Mouse (Mus musculus): ENCODE data around the gene Mettl7b. TPM values are rescaled to one million over a fixed set of nuclear protein-coding genes. Genes with fewer than 3 reads are reported as not detected.

Mettl7b gene
- polyA plus RNA-seq, 1 experiment, result 1.1 TPM

DNA sequence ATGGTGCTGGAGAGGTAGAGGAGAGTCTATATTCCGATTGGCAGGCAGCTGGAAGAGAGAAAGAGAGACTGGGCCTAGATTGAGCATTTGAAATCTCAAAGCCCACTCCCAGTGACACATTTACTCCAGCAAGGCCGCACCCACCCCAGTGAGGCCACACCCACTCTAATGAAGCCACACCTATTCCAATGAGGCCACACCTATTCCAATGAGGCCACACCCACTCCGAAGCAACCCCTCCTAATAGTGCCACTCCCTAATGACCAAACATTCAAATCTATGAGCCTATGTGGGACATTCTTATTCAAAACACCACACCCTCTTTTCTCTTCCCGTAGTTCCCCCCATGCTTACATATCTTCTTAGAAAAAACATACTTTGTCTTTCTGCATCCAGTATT, 13.3 kb downstream of the Mettl7b start:
- no peak for DNase-seq (ENCODE audit: low spot score)

DNA sequence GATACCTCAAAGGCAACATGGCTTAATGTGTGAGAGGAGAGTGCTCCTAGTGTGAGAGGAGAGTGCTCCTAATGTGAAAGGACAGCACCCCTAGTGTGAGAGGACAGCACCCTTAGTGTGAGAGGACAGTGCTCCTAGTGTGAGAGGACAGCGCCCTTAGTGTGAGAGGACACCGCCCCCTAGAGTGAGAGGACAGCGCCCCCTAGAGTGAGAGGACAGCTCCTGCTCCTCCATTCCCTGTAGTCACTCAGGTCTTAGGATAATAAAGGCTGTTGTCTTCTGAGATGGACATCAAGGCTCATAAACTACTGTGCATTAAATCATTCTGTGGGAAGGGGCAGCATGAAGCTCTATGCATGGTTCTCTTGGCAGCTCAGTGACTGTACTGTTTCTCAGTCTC, 15.1 kb downstream of the Mettl7b start:
- no peak for DNase-seq (ENCODE audit: low spot score)

DNA sequence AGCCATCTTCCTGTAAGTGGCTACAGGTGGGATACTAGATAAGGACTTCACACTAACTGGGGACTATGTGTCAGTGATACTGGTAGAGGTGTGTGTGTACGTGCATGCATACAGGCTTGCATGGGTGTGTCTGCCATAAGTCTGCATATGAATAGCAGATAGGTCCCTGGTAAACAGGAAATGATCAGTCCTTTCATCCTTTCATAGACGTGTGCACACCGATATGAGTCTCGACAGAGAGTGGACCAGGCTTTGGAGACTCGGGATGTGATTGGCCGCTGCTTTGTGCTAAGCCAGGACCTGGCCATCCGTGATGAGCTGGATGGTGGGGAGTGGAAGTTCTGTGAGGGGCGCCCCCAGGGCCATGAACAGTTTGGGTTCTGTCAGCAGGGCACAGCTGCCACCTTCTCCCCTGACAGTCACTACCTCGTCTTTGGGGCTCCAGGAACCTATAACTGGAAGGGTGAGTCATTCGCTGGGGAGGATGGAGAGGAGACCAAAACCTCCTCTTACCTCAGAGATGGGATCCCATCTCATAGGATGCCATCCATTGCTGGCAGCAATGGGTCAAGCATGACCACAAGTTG, 20.2 kb downstream of the Mettl7b start:
- no peak for DNase-seq (ENCODE audit: low spot score)

DNA sequence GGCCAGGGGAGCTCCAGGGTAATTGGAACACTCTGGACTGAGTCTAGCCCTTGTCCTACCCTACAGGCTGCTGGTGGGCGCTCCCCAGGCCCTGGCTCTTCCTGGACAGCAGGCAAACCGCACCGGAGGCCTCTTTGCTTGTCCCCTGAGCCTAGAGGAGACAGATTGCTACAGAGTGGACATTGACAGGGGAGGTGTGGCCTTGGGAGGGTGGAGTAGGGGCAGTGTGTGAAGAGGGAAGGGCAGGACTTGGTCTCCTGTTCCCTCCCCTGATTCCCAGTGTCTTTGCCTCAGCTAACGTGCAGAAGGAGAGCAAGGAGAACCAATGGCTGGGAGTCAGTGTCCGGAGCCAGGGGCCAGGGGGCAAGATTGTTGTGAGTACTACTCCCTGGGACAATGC, 21.8 kb downstream of the Mettl7b start:
- no peak for DNase-seq (ENCODE audit: low spot score)

DNA sequence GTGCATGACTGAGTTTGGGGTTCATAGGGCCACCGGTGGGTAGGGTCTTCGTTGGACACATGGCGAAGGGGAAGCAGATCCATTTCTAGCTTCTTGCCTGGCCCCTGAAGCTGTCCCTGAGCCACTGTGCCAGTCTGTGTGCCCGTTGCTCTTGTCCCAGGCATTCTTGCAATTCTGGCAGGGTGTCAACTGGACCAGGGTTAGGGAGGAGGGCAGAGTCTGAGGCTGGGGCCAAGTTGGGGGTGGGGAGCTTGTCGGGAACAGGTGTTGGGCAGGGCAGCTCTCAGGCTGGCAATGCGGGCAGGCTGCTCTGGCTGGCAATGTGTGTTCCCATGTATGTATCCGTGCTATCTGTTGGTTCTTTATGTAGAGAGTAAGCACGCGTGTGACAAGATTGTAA, 22.3 kb downstream of the Mettl7b start:
- DNase-seq (ENCODE audit: low spot score), result no peak

DNA sequence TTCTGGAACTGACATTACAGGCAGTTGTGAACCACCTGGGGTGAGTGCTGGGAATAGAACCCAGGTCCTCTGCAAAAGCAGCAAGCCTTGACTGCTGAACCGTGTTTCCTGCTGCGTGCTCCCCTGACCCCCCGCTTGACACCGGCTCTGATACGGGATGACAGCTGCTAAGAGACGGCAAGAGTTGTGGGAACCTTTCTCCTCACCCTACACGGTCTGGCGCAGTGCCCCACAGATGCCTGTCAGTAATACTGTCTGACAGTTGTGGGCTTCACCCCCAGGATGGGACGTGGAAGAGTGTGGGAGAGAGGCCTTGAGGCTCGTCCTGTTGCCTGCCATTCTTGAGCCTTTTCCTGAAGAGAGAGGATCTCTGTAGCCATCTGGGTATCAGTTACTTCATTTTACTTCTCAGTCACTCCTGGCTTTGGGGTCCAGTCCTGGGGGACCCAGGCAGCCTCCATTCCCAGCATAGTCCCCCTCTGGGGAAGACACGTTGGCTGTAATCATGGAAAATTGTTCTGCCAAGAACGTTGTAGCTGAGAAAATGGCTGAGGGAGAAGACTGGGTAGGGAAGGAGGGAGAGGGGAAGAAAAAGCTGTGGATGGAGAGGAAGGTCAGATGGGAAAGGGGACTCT, 22.9 kb downstream of the Mettl7b start:
- no peak for DNase-seq (ENCODE audit: low spot score)

DNA sequence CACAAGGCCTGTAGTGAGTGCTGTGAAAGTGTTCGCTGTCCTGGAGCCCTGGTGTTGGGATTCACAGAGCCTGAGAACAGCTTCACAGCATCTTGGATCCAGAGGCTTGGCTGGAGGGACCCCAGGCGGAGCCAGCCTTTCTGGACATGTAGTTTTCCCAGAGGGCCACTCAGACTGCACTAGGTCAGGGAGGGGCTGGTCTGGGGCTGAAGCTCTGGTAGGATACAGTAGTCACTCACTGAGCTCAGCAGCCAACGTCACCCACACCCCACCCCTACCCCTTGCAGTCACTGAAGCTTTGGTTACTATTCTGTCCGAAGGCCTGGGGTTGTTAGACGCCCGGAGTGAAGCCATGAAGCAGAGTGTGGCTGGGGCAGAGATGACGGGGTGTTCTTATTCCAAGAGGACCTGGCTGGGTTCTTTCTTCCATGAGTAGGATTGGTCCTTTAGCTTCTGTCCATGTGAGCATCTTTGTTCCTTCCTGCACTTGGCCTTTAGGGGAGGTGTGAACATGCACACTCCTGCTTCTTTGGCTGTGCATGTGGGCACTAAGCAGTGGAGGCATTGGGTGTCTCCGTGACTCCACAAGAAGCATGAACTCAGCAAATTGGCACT, 24.9 kb downstream of the Mettl7b start:
- DNase-seq (ENCODE audit: low spot score), result no peak

DNA sequence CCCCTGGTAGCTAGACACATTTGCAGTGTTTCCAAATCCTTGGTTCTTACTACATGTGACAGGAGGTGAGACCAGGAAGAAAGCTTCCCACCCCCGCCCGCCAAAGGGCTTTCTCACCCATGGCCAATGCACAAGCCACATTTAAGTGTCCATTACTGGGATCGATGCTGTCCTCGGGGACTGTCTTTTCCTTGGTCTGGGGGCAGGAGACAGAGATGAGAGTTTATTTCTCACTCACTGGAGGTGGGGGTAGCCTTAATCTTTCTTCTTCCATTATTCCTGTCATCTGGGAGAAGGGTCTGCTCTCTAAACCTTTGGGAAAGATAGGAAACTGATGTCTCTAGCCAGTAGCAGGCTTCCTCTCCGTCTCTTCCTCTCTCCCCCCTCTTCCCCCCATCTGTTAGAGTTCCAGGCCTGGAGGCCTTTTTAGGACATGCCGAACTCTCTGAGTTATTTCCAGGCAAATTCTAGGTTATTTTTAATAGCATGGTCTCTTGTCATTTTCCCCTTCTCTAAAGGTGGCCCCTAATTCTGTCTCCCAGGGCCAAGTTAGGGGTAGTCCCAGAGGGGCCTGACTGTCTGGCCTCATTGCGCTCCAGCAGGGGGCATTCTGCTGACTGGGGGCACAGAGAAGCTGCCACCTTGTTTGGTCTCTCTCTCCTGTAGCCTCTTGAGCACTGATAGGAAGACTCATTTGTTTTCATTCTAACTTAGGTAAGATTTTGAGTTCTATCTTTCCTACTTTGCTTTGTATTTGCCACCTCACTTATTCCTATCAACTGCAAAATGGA, 25.6 kb downstream of the Mettl7b start:
- DNase-seq (ENCODE audit: low spot score), result no peak

DNA sequence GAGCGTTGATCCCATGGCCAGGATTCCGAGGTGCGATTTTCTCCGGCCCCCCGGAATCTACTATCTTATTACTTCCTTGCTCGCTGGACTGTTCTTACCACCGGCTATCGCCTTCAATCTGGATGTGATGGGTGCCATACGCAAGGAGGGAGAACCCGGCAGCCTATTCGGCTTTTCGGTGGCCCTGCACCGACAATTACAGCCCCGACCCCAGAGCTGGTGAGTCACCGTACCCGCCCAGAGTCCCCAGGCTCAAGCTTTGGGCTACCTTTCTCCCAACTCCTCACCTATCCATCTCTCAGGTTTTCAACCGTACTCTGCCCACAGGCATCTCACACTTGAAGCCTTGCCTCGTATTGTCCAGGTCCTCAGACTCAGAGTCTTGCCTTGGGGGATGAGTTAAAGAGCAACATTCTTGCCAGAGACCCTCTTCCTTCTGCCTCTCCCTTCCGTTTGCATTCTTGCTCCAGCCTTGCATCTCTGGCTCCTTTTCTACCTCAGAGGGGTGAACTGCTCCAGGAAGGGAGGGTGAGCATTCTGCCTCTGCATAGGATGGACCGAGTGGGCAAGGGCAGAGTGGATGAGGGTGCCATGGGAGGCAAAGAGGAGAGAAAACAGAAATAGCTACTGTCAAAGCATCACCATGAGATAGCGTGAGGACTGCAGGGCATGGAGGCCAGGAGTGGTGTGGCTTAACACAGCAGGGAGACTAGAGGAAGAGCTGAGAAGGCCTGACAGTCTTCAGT, 26.6 kb downstream of the Mettl7b start:
- no peak for DNase-seq (ENCODE audit: low spot score)

DNA sequence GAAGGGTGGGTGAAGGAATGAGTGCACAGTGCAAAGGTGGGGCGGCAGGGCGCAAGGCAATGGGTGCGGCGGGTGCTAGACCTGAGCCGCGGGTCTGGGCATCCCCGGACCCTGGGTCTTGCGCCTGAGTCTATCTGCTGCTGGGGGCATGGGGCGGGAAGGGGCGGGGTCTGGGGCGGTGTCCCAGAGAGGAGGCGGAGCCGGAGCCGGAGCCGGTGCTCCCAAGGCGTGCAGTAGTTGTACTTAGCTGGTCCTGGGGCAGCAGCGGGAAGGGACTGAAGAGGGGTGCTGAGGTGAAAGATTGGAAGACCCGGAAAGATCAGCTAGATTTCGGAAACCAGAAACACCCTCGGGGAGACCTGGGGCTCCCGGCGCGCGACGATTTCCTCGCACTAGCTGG, 27.2 kb downstream of the Mettl7b start, which contains the start of gene Itga7:
TSS of gene Itga7 (plus strand) at position 245 of the 400 bp plus-strand sequence.
- DNase-seq (ENCODE audit: low spot score), result peak; percentile 34

DNA sequence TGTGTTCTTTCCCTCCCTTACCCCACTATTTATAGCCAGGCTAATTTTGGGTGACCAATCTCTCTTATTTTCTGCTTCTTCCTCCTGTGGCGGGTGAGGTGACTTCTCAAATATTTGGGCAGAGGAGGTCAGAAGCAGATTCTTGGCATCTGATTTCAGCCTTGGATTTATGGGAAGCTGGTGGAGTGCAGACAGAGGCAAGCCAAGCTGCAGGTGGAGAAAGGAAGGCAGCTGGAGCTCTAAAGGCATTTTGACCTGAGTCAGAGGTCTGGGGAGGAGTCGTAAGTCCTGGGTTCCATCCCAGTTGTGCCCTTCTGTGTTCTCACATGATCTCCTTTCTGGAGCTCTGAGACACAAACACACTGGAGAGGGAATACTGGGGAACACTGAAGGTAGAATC, 29.3 kb downstream of the Mettl7b start:
- DNase-seq (ENCODE audit: low spot score), result no peak

DNA sequence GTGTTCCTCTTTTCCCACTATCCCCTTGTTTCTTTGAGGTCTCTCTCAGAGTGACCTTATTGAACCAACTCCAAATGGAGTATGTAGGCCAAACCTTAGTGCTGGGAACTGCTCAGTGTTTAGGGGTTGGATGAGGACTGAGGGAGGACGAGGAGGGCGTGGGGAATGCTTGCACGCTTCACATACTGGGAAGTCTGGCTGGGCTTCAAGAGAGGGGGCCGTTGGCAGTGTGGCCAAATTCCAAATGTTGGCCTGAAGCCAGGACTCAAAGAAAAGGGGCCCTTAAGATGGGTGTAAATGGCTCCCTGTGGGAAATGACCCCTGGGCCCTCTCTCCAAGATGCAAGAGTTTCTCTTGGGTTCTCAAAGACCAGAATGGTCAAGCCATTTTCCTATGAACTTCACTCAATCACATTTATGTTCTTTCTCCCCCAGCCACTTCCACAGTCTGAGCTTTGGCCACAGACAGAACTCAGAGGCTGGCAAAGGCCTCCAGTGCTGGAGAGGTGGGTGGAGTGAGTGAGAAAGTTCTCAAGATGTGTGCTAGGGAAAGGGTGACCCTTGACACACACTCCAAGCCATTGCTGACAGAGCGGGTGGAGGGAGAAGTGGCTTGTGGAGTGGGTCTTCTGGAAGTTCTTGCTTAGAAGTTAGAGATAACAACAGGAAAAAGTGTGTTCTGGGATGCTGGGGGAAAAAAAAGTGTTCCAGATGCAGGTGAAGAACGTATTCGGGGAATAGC, 31.0 kb downstream of the Mettl7b start:
- no peak for DNase-seq (ENCODE audit: low spot score)

DNA sequence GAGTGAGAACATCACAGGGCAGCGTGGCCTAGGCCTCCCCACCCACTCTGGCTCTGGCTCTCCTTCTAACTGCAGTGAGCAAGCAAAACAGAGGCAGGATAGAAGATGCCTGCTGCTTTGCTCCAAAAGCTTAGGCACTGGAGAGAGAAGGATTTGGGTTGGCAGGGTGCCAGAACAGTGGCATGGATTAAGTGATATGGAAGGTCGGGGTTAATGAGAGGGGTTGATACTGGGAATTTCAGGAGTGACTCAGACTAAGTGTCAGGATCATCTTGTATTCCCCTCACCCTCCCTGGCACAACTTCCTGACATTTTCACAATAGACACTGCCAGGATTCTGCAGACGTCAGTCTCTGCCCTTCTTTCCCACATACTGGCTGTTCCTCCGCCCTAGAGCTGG, 32.4 kb downstream of the Mettl7b start:
- DNase-seq (ENCODE audit: low spot score), result no peak

DNA sequence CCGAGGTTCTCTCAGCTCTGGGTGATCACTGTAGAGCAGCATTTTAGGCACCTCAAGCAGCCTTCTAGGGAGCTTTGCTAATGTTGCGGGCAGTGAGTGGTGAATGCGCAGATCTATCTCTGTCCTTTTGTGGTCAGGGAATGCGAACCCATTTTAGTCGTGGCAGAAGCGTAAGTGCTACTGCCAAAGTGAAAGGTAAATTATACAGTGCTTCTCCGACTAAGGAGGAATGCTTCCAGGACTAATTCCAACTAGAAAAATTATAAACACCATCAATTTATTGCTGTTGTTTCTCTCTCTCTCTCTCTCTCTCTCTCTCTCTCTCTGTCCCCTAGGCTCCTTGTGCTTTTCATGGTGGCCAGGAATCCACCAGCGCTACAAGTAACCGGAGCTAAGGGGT, 36.9 kb downstream of the Mettl7b start, which contains the start of gene Bloc1s1:
TSS of gene Bloc1s1 (minus strand) at position 101 of the 400 bp plus-strand sequence.
- no peak for DNase-seq (ENCODE audit: low spot score)

DNA sequence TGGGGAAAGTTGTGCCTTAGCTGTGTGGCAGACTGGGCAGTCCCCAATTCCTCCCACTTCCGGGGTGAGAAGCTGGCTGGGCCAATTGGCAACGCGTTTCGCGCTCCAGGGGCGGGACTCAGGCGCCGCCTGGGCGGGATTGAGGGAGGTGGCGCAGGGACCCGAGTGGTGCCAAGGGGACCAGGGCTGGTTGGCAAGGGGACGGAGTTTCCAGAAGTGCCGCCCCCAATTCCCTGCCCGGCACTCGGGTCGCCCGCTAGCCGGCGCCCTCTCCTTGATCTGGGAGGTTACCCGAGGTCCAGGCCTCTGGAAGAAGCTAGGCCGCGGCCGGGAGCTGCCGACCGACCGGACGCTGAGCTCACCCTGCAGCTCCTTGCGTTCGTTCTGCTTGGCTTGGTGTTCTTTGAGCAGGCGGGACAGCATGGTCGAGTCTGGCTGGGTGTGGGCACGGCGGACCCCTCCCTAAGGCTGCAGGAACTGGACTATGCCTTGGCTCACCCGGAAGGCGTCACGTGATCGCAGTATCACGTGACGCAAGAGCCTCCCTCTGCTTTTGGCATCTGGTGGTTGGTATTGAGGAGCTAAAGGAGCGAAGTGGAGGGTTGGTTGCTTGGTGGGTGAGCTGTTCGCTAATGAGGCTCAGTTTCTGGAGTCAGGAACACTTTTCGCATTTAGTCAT, 37.6 kb downstream of the Mettl7b start:
- peak; percentile 92 for DNase-seq (ENCODE audit: low spot score)

DNA sequence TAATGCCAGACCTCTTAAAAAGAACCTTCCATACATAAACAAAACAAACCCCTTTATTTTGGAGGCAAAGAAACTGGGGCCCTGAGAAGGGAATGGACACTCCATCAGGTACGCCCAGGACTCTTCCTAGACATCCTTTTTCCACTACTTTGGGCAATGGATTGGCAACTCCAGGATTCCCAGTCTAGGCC, 38.1 kb downstream of the Mettl7b start, which contains the start of gene Rdh5:
TSS of gene Rdh5 (minus strand) at position 67 of the 191 bp plus-strand sequence.
- no peak for DNase-seq (ENCODE audit: low spot score)

DNA sequence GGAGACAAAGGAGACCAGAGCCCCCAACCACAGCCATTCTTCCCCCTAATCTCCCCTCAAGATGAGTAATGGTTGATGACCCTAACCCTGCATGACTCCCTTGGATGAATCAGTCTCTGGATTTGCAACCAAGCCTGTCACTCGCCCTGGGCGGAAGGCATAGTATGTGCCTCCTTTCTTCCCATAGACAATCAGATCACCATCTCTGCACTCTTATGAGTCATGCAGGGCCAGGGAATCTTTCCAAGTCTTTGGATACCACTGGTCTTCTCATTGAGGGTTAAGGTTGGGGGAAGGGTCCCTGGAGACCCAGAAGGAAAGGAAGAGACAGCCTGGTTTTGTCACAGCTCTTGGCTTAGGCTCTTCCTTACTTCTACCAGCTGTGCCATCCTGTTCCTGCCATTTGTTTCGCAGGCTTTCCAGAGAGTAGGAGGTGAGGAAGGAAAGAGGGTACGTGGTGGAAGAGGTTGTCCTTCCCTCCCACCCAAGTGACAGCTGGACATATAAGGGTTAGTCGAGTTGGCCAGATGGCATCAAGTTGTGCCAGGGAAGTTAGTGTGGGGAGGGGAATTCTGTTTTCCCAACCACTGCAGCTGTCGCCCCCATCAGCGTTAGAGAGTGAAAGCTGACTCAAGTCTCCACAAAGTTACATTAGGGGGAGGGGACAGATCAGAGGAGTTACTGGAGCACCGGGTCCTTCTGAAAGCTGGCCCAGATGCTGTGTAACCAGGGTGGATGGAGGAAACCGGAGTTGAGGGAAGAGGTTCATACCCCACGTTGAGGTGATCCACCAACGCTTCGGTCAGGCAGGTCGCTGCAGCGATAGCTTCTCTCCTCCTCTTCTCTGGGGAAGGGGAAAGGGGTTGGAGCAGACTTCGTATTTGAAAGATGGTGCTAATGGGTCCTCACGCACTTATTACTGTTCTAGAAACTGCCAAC, 38.6 kb downstream of the Mettl7b start:
- DNase-seq (ENCODE audit: low spot score), result no peak

DNA sequence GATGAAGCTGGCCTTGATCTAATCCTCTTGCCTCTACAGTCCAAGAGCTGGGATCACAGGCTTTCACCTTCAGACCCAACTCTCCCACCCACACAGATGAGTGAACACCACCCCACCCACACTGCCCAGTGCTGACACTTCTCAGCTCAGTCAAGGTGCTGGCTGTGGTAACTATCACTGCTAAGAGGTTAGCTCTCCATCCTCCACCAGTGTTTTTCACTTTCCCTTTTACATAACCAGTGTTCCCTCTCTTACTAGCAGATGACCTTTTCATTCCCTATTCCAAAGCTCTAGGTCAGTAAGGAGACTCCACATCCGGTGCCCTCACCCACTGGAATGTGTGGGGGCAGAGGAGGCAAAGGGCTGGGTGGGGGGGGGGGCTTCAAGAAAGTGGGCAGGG, 39.5 kb downstream of the Mettl7b start:
- no peak for DNase-seq (ENCODE audit: low spot score)

DNA sequence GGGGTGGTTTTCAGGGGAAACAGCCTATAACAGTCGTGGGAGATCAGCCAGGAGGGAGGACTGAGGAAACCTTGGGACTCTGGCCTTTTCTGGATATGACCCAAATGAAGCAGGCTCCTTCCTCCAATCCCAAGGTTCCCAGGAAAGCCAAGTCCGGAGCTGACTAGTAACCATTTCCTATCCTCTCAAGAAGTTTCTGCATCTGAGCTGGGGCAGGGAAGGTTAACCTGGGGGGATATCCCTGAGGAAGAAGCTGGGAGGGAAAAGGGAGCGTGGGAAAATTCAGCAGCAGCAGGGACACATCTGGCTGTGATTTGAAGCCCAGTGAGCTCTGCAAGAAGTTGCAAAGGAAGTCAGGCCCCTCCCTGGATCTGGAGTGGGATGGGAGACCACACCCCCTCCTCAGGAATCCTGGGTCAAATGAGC, 40.0 kb downstream of the Mettl7b start:
- no peak for DNase-seq (ENCODE audit: low spot score)

DNA sequence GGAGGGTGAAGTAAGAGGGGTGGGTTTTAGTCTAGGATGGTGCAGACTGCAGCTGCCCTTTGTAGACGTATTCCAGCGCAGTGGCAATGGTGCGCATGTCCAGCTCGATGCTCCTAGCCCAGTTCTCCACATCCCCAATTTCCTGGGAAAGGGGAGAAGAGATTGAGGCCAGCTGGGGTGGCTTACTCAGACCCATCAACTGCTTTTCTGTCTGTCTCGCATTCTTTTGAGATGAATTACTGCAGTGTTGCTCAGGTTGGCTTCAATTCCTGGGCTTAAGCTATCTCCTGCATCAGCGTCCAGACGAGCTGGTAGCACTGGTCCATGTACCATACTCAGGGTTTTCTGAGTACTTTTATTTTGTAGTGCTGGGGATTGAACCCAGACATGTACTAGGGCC, 40.8 kb downstream of the Mettl7b start:
- DNase-seq (ENCODE audit: low spot score), result no peak

Measured in urinary bladder, adult 2 months (tissue).